Mouse (Mus musculus) lung, postnatal 10 days (tissue): Measurements from ENCODE around the gene Slc24a1.

Experiments
- DNase-seq: peaks from one replicate; pipeline ENCODE4 v3.0.0; 2021

Slc24a1 gene

DNA sequence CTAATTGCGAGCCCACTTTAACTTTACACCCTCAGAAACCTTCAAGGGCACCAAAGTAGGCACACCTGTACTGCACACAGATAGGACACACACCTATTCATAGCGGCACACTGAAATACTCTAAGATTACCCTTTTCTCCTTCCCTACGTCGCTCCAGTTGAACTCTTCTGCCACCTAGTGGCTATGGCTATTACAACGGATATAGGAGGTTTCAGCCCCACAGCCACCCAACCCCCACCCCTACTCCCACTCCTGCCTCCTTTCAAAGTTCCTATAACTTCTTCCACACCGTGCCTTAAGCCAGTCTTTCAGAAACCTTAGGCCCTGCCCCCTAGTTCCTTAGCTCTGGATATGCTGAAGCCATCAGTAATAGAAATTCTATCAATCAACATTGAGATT lies 14.9 kb downstream of the Slc24a1 start:
- peak; percentile 83 for DNase-seq

DNA sequence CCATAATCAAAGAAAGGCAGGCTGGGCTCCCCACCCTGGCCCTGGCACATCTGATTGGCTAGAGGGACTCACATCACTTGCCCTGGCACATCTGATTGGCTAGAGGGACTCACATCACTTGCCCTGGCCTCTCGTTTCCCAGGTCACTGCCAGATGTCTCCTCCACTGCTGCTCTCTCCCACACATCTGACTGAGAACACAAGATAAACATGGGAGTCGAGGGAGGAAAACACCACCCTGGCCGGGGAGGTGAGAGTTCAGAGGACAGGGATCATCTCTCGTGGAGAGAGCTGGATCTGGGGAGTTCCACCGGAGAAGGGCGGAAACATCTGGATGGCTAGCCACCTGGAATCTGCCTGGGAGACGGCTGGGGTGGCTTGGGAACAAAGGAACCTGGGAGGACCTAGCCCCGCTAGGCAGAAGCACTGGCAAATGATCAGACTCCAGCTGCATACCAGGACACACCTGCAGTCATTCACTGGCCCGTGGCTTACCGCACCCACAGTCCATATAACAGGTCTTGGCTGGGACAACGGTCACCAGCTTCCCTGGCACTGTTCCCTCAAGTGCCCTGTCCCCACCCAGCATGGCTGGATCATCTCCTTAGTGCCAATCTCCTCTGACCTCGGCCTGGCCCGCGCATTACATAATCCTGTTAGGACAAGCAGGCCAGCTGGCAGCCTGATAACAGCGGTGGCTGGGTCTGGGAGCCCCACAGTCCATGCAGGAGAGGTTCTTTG lies 17.2 kb downstream of the Slc24a1 start:
- peak; percentile 62 for DNase-seq

DNA sequence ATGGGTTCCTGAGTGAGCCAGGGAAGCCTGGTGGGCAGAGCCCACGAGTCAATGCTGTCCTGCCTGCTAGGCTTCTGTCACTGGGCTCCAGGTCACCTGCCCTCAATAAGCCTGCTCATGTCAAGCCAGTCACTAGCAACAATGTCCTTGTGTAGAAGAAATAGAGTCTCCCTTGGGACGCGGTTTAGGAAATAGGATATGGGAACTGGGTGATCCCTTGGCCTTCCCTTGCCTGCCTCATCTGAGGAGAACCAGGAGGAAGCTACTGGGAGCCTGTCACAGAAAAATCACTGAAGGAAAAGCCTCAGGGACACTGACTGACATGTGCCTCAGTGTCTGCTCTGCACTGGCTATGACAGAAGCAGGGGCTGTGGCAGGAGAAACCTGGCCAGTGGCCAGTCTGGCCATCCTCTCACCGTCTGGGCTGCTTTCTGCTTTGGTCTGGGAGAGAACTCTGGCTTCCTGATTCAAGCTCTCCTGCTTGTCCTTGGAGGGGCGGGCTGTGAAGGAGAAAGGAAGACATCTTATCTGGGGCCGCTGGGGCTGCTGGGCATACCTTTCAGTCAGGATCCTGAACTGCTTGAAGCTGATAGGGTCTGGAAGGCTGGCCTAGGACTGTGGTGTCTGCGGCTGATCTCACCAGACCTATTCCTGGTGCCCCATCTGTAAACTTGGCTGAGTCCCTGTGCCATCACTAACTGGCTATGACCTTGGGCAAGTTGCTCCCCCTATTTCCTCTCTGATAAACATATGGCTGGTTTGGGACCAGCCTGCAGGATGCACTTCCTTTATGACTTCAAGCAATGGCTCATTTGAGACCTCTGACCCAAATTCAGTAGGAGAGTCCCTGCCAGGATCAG lies 19.4 kb downstream of the Slc24a1 start:
- no peak for DNase-seq

DNA sequence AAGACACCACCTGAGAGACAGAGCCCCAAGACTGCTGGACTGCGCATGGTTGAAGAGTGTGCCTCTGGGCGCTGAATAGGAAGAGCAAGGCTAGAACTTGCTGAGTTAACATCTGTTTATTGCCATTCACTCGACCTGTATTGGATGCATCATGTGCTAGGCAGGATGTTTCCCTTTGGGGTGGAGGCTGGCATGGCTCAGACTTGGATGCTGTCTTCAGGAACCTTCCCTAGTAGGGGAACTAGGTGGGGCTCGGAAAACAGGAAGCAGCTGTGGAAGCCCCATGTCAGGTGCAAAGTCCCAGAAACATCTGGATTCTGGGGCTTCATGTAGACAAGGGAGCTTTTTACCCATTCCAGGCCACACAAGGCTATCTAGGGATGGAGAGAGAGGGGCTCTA lies 21.2 kb downstream of the Slc24a1 start:
- no peak for DNase-seq

DNA sequence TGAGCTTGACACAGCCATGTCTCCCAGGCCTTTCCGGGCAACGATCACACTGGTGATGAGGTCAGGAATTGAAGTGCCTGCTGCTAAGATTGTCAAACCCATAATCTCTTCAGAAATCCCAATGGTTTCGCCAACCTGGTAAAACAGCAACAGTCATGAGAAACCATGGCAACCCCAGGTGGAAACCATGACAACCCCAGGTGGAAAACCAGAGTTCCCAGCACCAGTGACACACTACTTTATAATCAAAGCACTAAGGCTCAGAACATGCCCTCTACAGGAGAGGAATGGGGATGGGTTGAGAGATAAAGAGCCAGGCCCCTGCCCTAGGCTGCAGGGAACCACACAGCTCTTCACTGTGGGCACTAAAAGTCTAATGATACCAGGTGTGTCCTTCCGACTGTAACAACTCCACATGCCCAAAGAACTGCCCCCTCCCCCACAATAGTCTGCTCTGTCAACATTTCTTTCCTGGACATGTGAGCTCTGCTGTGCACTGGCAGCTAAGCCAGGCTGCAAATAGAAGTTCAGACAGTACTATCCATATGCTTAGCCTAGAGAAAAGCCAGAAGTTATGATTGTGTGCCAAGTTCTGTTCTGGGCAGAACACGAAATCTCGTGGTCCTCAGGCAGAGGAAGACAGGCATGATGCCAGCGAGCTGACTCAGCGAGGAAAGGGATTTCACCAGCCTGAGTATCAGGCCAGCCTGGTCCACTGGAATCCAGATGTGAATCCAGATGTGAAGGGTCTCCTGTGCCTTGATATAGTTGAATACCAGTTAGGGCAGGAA lies 25.0 kb downstream of the Slc24a1 start:
- DNase-seq = peak; percentile 51

DNA sequence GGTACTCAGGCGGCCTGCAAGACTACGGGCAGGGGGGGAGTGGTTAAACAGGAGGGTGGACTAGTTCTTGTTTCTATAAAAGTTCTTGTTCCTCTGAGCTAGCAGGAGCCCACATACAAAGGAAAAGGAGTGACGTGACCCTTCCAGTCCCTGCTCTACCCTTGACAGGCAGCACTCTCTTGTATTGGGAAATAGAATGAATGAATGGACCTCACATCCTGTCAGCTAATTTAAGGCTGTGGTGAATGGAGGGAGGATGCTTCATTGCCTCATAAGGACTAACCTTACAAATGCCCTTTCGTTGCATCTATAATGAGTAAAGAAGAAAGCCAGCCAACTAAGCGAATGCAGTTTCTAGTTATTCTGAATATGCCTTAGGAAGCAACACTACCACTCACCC lies 25.6 kb downstream of the Slc24a1 start:
- DNase-seq = no peak

DNA sequence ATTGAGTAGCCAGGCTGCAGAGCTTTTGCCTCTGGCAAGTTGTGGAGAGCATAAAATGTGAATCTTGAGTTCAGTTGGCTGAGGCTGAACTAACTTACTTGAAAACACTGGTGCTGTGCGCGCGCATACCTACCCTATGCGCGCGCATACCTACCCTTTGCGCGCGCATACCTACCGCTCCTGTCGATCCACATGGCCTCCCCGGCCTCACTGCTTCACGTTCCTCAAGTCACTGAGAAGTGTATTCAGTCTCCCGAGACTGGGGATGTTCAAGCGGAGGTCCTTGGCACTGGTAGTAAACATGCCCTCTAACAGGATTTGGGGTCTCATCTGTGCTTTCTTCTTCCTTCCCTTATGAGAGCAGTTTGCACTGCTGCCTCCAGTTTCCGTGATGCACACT lies 32.8 kb downstream of the Slc24a1 start:
- DNase-seq = peak; percentile 22

DNA sequence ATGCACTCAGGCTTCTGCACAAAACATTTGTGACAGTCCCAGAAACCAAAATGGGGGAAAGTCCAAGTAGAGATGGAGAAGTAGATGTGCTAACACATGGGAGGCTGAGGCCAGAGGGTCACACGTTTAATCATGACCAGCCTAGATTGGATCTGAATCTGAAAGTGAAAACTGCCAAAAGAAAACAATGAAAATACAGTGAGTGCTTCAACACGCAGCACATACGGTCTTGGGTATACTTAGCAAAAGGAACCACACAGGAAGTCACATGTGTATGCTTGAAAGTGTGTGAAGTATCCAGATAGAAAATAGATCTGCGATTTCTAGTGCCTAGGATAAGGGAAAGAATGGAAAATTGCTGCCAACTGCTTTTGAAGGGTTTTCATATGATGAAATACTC lies 36.8 kb downstream of the Slc24a1 start:
- no peak for DNase-seq

DNA sequence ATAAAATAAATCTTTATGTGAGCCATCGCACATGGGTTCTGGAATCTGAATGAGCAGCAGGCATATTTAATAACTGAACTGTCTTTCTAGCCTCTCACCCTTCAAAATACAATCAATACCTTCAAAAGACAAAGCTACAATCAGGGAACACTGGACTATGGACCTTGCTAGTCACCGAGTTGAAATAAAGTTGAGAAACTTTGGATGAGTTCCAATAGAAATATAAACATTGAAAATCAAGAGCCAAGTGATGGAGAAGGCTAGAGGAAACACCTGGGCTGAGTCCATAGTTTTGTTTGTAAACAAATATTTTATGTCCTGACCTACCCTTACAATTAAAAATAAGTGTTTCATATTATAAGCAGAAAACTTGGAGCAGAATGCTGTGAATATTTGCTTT lies 37.4 kb downstream of the Slc24a1 start:
- DNase-seq = no peak

DNA sequence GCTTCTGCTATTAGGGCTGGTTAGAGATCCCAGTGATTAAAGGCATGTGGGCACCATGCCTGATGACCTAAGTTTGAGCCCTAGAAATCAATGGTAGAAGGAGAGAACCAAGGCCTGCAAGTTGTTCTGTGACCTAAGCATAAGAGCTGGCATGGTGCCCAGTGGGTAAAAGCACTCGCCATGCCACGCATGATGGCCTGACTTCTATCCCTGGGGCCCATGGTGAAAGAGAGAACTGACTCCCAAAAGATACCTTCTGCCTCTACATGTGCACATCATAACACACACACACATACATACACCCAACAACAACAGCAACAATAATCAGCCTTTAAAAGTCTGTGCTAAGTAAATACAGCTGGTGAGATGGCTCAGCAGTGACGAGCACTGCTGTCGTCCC lies 38.0 kb downstream of the Slc24a1 start:
- DNase-seq = no peak

DNA sequence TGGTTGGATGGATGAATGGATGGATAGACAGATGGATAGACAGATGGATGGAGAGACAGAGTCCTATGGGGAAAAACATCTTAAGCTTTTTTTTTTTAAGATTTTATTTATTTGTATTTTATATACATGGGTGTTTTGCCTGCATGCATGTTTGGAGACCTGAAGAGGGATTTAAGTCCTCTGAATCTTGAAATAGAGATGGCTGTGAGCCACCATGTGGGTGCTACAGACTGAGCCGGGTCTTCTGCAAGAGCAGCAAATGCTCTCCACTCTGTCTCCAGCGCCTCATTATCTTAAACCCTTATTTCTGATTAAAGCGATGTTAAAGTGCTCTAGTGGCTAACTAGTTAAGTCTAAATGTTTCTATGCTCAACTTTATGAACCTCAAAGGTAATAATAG lies 44.0 kb downstream of the Slc24a1 start:
- no peak for DNase-seq

DNA sequence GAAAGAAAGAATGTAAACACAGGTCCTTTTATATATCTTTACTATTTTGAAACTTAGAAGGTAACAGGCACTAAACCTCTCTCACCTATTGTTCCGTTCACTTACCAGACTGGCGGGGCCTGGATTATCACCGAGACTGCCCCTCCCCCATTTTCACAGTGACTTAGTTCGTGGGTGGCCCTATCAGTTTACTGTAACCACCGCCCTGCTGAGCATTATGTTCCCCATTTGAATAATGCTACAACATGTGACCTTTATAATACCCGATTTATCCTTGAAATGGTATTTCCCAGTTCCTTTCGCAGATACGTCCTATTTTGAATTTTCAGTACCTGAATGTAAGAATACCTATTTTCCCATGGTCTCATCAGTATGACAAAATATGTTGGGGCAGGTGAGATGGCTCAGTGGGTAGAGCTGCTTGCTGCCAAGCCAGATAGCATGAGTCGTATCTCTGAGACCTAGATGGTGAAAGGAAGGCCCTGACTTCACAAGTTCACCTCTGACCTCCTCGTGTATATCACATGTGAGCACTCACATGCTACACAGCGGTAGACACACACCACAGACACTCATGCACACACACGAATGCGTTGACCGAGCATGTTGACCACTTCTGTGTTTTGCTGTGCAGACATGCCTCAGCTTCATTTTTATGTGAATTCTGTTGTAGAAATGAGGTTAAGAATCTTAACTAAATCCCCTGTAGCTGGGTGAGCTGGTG lies 46.3 kb downstream of the Slc24a1 start:
- no peak for DNase-seq

DNA sequence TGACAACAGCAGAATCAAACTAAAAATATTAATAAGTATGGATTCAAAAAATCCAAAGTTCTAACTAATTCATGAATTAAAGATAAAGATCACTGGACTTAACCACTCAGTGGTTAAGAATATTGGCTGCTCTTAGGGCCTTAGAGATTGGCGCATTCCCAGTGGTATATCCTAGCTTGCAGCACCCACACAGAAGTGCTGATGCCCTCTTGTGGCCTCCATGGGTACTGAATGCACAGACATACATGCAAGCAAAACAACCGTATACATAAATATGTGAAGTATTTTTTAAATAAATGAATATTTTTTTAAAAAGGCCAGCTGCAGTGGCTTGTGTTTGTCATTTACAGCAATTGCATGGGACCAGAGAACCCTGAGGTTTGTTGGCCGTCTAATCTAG lies 48.0 kb downstream of the Slc24a1 start:
- peak; percentile 86 for DNase-seq

DNA sequence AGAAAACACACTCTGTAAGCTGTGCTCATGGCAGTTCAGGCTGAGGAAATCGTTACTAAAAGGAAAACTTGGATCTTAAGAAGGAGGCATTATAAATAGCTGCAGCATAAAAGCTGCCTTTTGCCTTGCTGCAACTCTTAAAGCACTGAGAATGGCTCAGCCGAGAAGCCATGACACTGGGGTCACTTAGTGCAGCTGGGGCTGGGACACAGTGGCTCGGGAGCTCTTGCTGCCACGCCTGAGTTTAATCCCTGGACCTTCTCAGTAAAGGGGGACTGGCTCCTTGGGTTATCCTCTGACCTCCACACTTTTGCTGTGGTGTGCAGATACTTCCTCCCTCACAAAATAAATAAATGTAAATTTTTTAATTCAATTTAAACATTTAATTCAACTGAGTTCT lies 48.5 kb downstream of the Slc24a1 start:
- DNase-seq = no peak

DNA sequence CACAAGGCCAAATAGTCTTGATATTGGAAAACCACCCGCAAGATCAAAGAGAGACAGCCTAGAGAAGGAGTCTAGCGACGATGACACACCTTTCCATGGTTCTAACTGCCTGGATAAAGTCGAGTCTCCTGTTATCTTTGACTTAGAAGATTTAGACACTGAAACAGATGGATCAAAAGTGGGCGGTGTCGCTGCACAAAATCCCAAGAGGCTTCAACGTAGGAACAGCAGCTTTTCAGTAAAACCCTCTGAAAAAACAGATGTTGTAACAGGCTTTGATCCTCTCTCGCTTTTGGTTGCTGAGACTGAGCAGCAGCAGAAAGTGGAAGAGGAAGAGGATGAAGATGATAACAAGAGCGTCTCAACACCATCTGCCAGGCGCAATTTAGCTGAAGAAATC lies 54.8 kb downstream of the Slc24a1 start:
- no peak for DNase-seq

DNA sequence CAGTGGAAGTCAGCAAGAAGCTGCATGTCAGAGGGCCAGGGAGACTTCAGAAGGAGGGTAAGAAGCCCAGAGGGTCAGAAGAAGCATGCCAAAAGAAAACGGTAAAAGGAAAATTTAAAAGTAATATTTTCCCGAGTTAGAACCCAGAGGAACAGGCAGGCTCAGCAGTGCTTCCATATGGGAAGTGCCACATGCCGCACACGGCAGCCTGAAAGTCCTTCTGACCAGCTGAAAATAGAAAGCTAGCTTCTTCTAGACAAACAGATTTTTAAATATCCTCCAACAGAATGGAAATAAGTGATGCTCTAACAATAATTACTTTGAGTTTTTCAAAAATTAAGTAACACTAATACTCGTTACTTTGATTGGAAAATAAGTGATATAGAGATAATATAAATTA lies 65.4 kb downstream of the Slc24a1 start:
- no peak for DNase-seq
